Mouse (Mus musculus) thymus, adult 2 months (tissue): Measurements from ENCODE around the gene Gm10073. TPM values are rescaled to one million over a fixed set of nuclear protein-coding genes. Genes with fewer than 3 reads are reported as not detected.
"Not testable (repeated sequence)": the region's sequence is repeated elsewhere in the genome, so short reads cannot be mapped to it uniquely, and the experiment has no call there.

ENCODE experiments used
- DNase-seq: peaks from one replicate; pipeline ENCODE4 v3.0.0; 2021
- H3K27ac ChIP-seq: fragments of 200-500 bp; 2 replicates; pipeline ENCODE4 v1.5.1; 2012; ENCODE audit warnings: low read length, control low read depth; ENCODE audit not compliant: control insufficient read depth, insufficient read depth
- H3K27me3 ChIP-seq: fragments of 200-500 bp; 2 replicates; pipeline ENCODE4 v1.6.1; 2012; ENCODE audit warnings: mild to moderate bottlenecking, low read length, moderate library complexity, mixed read lengths; ENCODE audit not compliant: control insufficient read depth, insufficient read depth
- H3K36me3 ChIP-seq: fragments of 200-500 bp; 2 replicates; pipeline ENCODE4 v1.6.1; 2012; ENCODE audit warnings: mild to moderate bottlenecking, low read length, moderate library complexity; ENCODE audit not compliant: control insufficient read depth, insufficient read depth
- H3K4me1 ChIP-seq: fragments of 200-500 bp; replicated peaks from 2 replicates; pipeline ENCODE4 v1.6.1; 2012; ENCODE audit warnings: low read length; ENCODE audit not compliant: control insufficient read depth, insufficient read depth
- H3K4me3 ChIP-seq: fragments of 200-500 bp; 2 replicates; pipeline ENCODE4 v1.5.1; 2012; ENCODE audit warnings: mild to moderate bottlenecking, low read length, control low read depth, moderate library complexity; ENCODE audit not compliant: control insufficient read depth, insufficient read depth
- CTCF ChIP-seq: fragments of 200-500 bp; IDR thresholded peaks from 2 replicates; pipeline ENCODE4 v1.5.1; 2012; ENCODE audit warnings: mild to moderate bottlenecking, control low read depth, low read length, moderate library complexity, borderline replicate concordance; ENCODE audit not compliant: control insufficient read depth, poor library complexity, insufficient read depth; ENCODE audit errors: extremely low read depth
- POLR2A ChIP-seq: fragments of 200-500 bp; IDR thresholded peaks from 2 replicates; pipeline ENCODE4 v1.6.1; 2012; ENCODE audit warnings: mild to moderate bottlenecking, low read length, control low read depth, moderate library complexity; ENCODE audit not compliant: control insufficient read depth, poor library complexity, insufficient read depth; ENCODE audit errors: extremely low read depth
- WGBS: fragments of 180-500 bp; shearing (Covaris S2); methylation state at CpG from one replicate; pipeline ENCODE4 v1.1.7; 2018; 5-methylcytosine and 5-hydroxymethylcytosine counted together
- polyA plus RNA-seq: library from polyadenylated mRNA; depleted of rRNA; stranded (reverse); fragments of >200 nt; gene quantifications from 2 replicates; pipeline ENCODE4 v1.2.3, GENCODE M21; 2012

The Gm10073 gene
- polyA plus RNA-seq, 1 experiment, result 76.2 TPM

- TF ChIP-seq POLR2A (no peak), CTCF (no peak)
- Histone ChIP-seq H3K27me3 (no peaks in the 10 kb centered on the region), H3K36me3 (no peaks in the 10 kb centered on the region), H3K4me1 (no peaks in the 10 kb centered on the region), H3K27ac (no peak overlapping the region), H3K4me3 (no peak overlapping the region)
- DNase-seq, result no peak
- WGBS, result 83% methylated on average over 11 of the region's 11 CpGs
Measured at GRCm38 (mm10) chr8:106584942-106585670, 11.8 kb upstream of the Gm10073 start.

- no peak for DNase-seq
- 82% methylated on average over 6 of the region's 6 CpGs for WGBS
- Histone ChIP-seq H3K4me1 (no peaks in the 10 kb centered on the region), H3K27ac (no peak overlapping the region), H3K4me3 (no peak overlapping the region), H3K27me3 (no peaks in the 10 kb centered on the region), H3K36me3 (no peaks in the 10 kb centered on the region)
- TF ChIP-seq POLR2A (no peak), CTCF (no peak)
Measured at GRCm38 (mm10) chr8:106581344-106582088, 8.3 kb upstream of the Gm10073 start.

- Histone ChIP-seq H3K4me3 (no peak overlapping the region), H3K27ac (no peak overlapping the region), H3K36me3 (no peaks in the 10 kb centered on the region), H3K27me3 (no peaks in the 10 kb centered on the region), H3K4me1 (no peaks in the 10 kb centered on the region)
- no peak for DNase-seq
- whole genome bisulfite sequencing, result 86% methylated on average over 2 of the region's 2 CpGs
- TF ChIP-seq CTCF (no peak), POLR2A (no peak)
Measured at GRCm38 (mm10) chr8:106579510-106579909, 6.2 kb upstream of the Gm10073 start.

GRCm38 (mm10) chr8:106576849-106577555 lies 3.7 kb upstream of the Gm10073 start:
- 38% methylated on average over 6 of the region's 6 CpGs for WGBS

GRCm38 (mm10) chr8:106574283-106574682 lies 1.0 kb upstream of the Gm10073 start:
- H3K4me1 ChIP-seq, result no peaks in the 10 kb centered on the region; the same call in 1 of the 2 replicates
- 14% methylated on average over 4 of the region's 4 CpGs for WGBS
- TF ChIP-seq CTCF (no peak), POLR2A (no peak)
- H3K27me3 ChIP-seq, result no peaks in the 10 kb centered on the region
- H3K4me3 ChIP-seq, result no peak overlapping the region
- H3K36me3 ChIP-seq, result no peaks in the 10 kb centered on the region
- no peak overlapping the region for H3K27ac ChIP-seq
- DNase-seq, result no peak

More at GRCm38 (mm10) chr8:106576849-106577555, 3.7 kb upstream of the Gm10073 start:
- no peaks in the 10 kb centered on the region; the same call in 1 of the 2 replicates for H3K4me1 ChIP-seq
- no peak overlapping the region for H3K4me3 ChIP-seq
- no peak overlapping the region for H3K27ac ChIP-seq
- TF ChIP-seq CTCF, result no peak
- no peak for TF ChIP-seq POLR2A
- DNase-seq, result no peak
- no peaks in the 10 kb centered on the region for H3K36me3 ChIP-seq
- no peaks in the 10 kb centered on the region for H3K27me3 ChIP-seq

- not testable (repeated sequence) for H3K4me1 ChIP-seq, H3K36me3 ChIP-seq, DNase-seq, H3K27me3 ChIP-seq, H3K4me3 ChIP-seq, H3K27ac ChIP-seq
- WGBS, result 91% methylated on average over 1 of the region's 1 CpGs
Measured at GRCm38 (mm10) chr8:106572175-106572574, 1.1 kb downstream of the Gm10073 start.
